Mouse (Mus musculus) urinary bladder, adult 2 months (tissue): ENCODE data around the gene Atrnl1. TPM values are rescaled to one million over a fixed set of nuclear protein-coding genes. Genes with fewer than 3 reads are reported as not detected.

ENCODE experiments used
- DNase-seq: peaks from one replicate; pipeline ENCODE4 v3.0.0; 2022; ENCODE audit warnings: low spot score
- polyA plus RNA-seq: library from polyadenylated mRNA; depleted of rRNA; stranded (reverse); fragments of >200 nt; gene quantifications from 2 replicates; pipeline ENCODE4 v1.2.3, GENCODE M21; 2012; rRNA removed

Gene Atrnl1
- 10.9 and 14.2 TPM in 2 replicates for polyA plus RNA-seq

DNA sequence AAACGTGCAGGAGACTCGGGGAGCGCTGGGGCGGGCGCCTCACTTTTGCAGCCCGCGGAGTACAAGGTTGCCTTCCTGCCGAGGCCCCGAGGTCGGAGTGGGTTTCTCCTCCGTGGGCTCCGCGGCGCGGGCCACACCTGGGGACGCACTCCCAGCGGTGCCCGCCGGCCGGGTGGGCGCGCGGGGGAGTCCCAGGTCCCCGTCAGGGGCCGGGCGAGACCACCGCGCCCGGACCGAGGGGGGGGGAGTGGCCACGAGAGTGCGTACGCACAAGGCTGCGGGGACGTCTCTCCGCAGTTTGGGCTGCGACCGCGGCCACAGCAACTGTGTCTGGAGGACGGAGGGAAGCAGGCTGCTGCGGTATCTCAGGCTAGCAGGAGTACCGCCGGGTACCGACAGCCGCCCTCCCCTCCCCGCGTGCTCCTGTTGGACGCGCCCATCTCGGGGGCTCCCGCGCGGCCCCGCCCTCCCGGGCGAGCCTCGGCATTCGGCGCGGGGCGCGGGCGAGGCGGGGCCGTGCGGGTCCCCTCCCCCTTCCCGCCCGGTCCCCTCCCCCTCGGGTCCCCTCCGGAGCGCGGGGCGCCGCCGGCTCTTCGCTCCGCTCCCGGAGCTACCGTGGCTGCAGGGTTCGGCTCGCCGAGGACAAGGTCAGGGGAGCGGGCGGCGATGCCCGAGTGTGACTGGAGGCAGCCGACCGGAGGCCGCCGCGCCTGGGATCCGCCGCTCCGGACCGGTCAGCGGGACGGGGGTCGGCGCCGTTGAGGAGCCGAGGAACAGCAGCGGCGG, at the start of gene Atrnl1:
TSS of gene Atrnl1 (plus strand) at position 559 of the 786 bp plus-strand sequence.
- DNase-seq = peak; percentile 87

DNA sequence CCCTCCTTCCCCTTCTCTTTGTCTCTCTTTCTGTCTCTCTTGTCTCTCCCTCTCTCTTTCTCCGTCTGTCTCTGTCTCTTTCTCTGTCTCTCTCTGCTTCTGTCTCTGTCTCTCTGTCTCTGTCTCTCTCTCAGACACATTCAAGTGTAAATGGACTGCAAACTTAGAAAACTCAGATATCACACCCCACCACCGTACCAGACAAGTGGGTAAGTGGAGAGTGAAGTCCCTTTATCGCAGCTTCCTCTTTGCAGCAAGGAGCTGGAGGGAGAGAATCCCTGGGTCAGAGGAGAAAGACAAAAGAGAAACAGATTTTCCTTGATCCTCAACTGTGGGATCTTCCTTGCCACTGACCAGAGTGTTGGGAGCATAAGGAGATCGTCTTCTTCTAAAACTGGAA, 49.3 kb upstream of the Atrnl1 start:
- DNase-seq = no peak

GRCm38 (mm10) chr19:57569040-57569439, 41.8 kb upstream of the Atrnl1 start:
- DNase-seq = no peak

DNA sequence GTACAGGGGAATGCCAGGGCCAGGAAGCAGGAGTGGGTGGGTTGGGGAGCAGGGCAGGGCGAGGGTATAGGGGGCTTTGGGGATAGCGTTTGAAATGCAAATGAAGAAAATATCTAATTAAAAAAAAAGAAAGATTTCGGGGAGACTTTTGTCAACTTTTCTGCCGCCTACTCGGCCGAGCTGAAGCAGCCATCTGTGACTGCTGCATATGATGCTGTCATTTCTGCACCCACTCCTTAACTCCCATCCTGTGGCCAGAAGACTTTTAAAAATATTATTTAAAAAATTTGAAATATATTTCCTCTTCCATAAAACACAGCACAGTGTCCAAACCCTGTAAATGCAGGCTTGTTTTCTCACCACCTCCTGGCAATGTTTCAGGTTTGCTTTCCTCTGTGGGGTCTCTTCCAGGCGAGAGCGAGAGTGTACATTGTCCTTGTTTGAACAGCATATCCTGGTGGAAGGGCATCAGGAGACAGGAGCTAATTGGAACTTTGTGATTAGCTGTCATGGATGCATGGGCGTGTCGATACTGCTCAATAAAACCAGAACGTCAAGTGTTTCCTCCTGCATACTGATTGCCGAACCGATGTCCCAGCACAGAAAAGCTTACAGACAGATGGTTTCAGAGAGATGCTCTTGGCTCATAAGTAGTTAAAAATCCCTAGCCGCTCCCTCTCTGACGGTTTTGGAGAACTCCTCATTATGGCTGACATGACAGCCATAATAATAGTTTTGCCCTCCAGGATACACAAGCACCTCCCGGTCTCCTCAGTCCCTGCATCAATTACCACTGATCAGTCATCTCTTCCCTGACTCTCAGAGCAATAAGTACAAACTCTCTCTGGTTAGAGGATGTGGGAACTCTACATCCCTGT, 38.2 kb upstream of the Atrnl1 start:
- DNase-seq = no peak

DNA sequence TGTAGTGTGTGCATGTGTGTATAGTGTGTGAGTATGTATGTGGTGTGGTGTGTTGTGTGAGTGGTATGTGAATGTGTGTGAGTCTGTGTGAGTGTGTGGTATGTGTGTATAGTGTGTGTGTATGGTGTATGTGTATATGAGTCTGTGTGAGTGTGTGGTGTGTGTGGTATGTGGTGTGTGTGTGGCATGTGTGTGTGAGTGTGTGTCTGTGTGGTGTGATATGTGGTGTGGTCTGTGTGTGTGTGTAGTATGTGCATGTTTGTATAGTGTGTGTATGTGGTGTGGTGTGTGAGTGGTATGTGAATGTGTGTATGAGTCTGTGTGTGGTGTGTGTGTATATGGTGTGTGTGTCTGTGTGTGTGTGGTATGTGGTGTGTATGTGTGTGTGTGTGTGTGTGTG, 37.4 kb upstream of the Atrnl1 start:
- no peak for DNase-seq

DNA sequence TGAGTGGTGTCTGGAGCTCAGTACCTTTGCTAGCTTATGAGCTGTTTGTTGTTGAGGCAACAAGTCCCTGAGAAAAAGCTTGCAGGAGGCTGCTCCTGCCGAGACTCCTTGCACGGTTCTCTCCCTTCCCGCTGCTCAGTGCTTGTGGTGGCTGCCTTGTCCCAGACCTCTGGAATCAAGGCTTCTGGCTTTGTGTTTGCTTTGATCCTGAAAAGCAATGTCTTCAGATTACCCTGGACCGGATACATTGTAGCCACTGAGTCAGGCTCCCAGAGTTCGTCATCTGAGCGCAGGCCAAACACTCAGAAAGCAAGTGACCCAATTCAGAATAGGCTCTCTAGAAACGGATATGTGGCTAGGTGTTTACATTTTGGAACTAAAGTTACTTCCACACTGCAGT, 35.8 kb upstream of the Atrnl1 start:
- DNase-seq = no peak

DNA sequence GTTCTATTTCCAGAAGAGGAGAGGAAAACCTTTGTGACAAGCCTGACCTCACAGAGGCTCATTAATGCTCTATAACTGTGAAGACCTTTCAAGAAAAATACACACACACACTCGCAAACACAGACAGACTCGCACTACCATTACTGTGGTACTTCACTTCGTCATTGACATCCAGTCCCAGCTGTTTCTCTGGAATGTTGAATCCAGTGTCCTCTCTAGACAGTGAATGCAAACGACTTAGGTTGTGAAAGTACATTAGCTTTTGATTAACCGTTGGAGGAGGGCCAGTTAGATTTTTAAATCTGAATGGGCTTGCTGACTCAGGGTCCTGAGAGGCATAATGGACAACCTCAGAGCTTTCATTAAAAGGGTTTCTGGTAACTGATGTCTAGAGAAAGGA, 34.0 kb upstream of the Atrnl1 start:
- DNase-seq = no peak

DNA sequence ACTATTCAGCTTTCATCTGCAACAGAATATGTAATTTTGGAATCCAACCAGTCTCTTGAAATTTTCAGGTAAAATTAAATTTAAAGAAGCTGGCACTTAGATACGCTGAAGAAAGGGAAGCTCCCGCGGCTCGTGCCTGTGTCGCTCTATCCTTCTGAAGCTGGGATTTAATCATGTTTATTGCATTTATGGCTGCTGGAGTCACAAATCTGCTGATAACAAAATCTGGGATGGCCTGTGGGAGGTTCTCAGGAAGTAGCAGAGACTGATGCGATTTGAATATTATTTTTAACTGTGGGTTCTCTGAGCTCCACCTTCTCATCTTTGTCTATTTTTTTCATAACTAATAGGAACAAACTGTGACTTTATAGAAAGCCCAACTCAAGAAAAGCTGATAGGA, 33.6 kb upstream of the Atrnl1 start:
- DNase-seq = no peak

DNA sequence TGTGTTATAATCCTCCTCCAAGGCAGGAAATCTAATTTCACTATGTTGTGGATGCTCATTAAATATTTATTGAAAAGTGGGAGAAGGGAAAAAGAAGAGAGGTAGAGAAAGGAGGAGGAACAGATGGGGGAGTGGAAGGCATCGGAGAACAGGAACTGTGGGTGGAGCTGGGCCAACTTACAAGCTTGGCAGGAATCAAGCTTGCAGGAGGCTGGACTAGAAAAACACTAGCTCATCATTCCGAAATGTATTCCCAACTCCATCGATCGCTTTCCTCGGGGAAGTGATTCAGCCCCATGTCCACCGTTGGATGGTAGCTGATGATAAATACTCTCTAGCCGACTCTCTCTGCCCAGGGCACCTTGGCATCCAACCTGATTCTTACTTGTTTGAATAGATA, 29.9 kb upstream of the Atrnl1 start:
- no peak for DNase-seq

- no peak for DNase-seq
Observed at GRCm38 (mm10) chr19:57585231-57585792, 25.5 kb upstream of the Atrnl1 start.

DNA sequence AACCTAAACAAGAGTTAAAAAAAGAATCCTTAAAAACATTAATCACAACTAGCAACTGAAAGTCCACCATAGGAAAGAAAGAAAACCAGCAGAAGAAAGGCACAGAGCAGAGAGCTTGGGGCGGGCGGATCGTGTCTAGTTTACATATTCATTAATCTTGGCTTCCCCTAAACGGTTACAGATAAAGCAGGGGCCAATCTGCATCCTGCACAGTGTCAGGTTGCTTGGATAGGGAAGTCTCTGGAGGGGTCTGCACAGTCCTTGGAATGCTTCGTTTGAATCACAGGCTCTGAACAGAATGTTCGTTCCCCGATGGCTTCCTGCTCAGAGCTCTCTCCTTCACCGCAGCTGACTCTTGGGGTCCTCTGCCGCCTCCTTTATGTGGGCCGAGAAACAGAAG, 24.7 kb upstream of the Atrnl1 start:
- no peak for DNase-seq

GRCm38 (mm10) chr19:57589516-57589915, 21.3 kb upstream of the Atrnl1 start:
- DNase-seq = no peak

GRCm38 (mm10) chr19:57590895-57591294, 19.9 kb upstream of the Atrnl1 start:
- DNase-seq = no peak

GRCm38 (mm10) chr19:57591631-57592030, 19.2 kb upstream of the Atrnl1 start:
- no peak for DNase-seq

DNA sequence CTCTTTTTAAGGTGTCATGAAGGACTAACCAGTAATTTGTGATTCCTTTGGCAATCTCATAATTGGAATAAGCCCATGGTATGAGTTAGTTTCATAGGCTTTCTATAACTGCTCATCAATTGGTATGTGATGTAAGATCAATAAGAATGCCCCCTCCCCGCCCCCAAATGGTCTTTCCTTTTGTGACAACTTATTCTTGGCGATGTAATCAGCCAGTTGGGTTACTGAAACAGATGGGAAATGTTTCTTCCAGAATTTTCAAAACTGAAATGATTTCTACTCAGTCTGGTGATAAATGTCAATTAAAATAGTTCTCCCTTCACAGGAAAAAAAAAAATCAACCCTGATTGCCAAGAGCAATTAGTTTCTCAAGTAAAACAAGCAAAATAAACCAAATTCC, 18.5 kb upstream of the Atrnl1 start:
- DNase-seq = no peak

DNA sequence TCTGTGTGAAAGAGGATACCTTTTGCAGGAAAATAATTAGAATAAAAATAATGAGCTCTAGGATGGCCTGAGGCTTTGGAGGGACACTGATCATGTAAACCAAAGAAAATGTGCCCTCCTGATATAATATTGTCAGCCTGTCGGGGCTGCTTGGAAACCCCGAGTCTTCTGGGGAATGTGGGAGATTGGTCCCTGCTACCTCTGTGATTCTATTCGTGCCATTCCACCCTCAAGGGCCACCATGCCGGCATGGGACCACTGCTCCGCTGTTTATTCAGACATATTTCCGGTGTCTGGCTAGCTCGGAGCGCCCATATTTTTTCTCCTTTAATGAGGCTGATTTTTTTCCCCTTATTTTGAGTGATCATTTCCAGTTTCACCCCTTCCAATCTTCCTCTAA, 11.7 kb upstream of the Atrnl1 start:
- no peak for DNase-seq

- DNase-seq = no peak
Observed at GRCm38 (mm10) chr19:57600233-57600929, 10.5 kb upstream of the Atrnl1 start.

GRCm38 (mm10) chr19:57600930-57601328, 9.9 kb upstream of the Atrnl1 start:
- DNase-seq = no peak

- DNase-seq = no peak
Observed at GRCm38 (mm10) chr19:57603593-57603992, 7.2 kb upstream of the Atrnl1 start.

- DNase-seq = no peak
Observed at GRCm38 (mm10) chr19:57605941-57606340, 4.9 kb upstream of the Atrnl1 start.

- DNase-seq = no peak
Observed at GRCm38 (mm10) chr19:57606351-57606750, 4.5 kb upstream of the Atrnl1 start.
